Comparison of ENCODE assay signal across 27 mouse cellular contexts in the genomic region with DNA sequence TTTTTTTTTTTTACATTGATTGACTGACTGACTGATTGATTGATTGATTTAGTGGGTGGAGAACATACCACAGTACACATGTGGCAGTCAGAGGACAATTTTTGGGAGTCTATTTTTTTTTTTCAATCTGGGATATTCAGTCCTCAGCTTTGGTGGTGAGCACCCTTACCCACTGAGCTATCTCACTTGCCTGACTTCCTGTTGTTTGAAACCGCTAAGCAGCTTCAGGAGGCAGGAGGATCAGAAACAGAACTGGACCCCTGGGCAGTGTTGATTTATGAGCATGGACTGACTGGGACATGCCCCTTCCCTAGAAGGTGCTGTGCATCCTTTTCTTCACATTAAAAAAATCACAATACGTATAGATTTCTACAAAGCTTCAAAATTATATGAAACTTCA.
"Had no signal": no experiment of that assay in that cellular context is flagged by ENCODE, and none has a peak within 500 bp of the region (broad histone marks: within the 10 kb centered on the region; RNA-seq: fewer than 3 reads in every experiment).

No protein-coding gene starts in this region.

- H3K9me3 ChIP-seq: heart, embryonic 13.5 days; heart, embryonic 15.5 days; hindbrain, embryonic 10.5 days; hindbrain, embryonic 12.5 days; intestine, embryonic 15.5 days; limb, embryonic 10.5 days; limb, embryonic 12.5 days; liver, embryonic 13.5 days had no signal

- ATAC-seq: hindbrain, embryonic 16.5 days; inflammation-experienced regulatory T-cells, adult 6 months; intestine, embryonic 15.5 days; intestine, postnatal 0 days had no signal

- H3K27me3 ChIP-seq: heart, embryonic 15.5 days; intestine, embryonic 15.5 days; limb, embryonic 12.5 days; liver, embryonic 13.5 days had no signal

- H3K27ac ChIP-seq: heart, adult 2 months; heart, embryonic 13.5 days; heart, embryonic 15.5 days; hindbrain, embryonic 10.5 days; hindbrain, embryonic 12.5 days; hindbrain, embryonic 14.5 days; intestine, embryonic 15.5 days; layer of hippocampus, adult 2 months; limb, embryonic 10.5 days; limb, embryonic 12.5 days; liver, embryonic 13.5 days had no signal

- H3K4me3 ChIP-seq: heart, adult 2 months; heart, embryonic 13.5 days; heart, embryonic 15.5 days; hindbrain, embryonic 10.5 days; hindbrain, embryonic 12.5 days; intestine, embryonic 15.5 days; layer of hippocampus, adult 2 months; limb, embryonic 10.5 days; limb, embryonic 12.5 days; liver, embryonic 13.5 days had no signal

- DNase-seq: gastrocnemius, postnatal 25 days; heart, adult 11 months; heart, adult 2 months; heart, postnatal 14 days; heart, postnatal 36 days; kidney, adult 18-20 months; kidney, adult 8-10 months; kidney, postnatal 10 days; kidney, postnatal 25 days; kidney, postnatal 4 days; layer of hippocampus, postnatal 36 days; liver; liver, embryonic 13.5 days had no signal

- H3K4me2 ChIP-seq: heart, embryonic 11.5 days; heart, embryonic 13.5 days; heart, embryonic 15.5 days; hindbrain, embryonic 12.5 days; hindbrain, embryonic 14.5 days; intestine, embryonic 15.5 days; limb, embryonic 12.5 days; liver, embryonic 11.5 days; liver, embryonic 13.5 days had no signal

- H3K4me1 ChIP-seq: intestine, embryonic 15.5 days; limb, embryonic 12.5 days; liver, embryonic 13.5 days had no signal

- H3K36me3 ChIP-seq: heart, embryonic 13.5 days; heart, embryonic 15.5 days; hindbrain, embryonic 10.5 days; hindbrain, embryonic 12.5 days; intestine, embryonic 15.5 days; limb, embryonic 10.5 days; limb, embryonic 12.5 days; liver, embryonic 13.5 days had no signal

- H3K9ac ChIP-seq: heart, embryonic 13.5 days; heart, embryonic 15.5 days; hindbrain, embryonic 12.5 days; hindbrain, embryonic 14.5 days; intestine, embryonic 15.5 days; limb, embryonic 12.5 days; liver, embryonic 13.5 days had no signal
